Comparison of ENCODE assay signal across 21 mouse cellular contexts in the genomic region with DNA sequence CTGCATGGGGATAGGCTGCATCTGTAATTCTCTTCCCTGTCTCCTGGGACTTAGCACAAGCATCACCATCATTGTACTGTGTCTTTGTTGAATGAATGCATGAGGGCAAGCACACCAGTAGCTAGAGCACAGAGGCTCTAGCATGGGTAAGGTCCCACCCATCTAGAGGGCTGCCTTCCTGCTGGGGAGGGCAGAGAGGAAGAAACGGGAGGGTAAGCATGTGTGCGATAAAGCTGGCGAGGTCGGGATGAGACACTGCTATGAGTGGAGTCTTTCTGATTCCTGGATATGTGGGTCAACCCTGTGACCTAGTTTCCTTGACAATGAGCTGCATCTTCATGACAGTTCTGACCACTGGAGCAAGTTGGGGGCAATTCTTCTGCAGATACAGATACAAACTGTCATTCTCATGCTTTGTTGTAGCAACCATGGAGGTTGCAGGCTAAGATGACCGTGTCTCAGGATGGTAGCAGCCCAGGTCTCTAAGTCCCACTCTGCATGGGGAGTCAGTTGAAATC.
"Had no signal": no experiment of that assay in that cellular context is flagged by ENCODE, and none has a peak within 500 bp of the region (broad histone marks: within the 10 kb centered on the region; RNA-seq: fewer than 3 reads in every experiment).

No protein-coding gene starts in this region.

- H3K4me3 ChIP-seq: layer of hippocampus, adult 2 months; limb, embryonic 10.5 days; limb, embryonic 13.5 days; liver, embryonic 12.5 days; liver, embryonic 15.5 days; lung, embryonic 15.5 days; megakaryocyte, embryonic 14.5 days; midbrain, embryonic 10.5 days; myocyte; neural tube, embryonic 15.5 days; stomach, embryonic 15.5 days had no signal

- H3K4me2 ChIP-seq: limb, embryonic 13.5 days; liver, embryonic 12.5 days; liver, embryonic 15.5 days; lung, embryonic 15.5 days; neural tube, embryonic 15.5 days; stomach, embryonic 15.5 days had no signal

- H3K9ac ChIP-seq: limb, embryonic 13.5 days; liver, embryonic 12.5 days; liver, embryonic 15.5 days; lung, embryonic 15.5 days; neural tube, embryonic 15.5 days; stomach, embryonic 15.5 days had no signal

- ATAC-seq: intestine, postnatal 0 days; liver, embryonic 12.5 days had no signal

- H3K9me3 ChIP-seq: limb, embryonic 10.5 days; limb, embryonic 13.5 days; liver, embryonic 15.5 days; lung, embryonic 15.5 days; midbrain, embryonic 10.5 days; neural tube, embryonic 15.5 days; stomach, embryonic 15.5 days had no signal

- H3K4me1 ChIP-seq: limb, embryonic 10.5 days; limb, embryonic 13.5 days; liver, embryonic 12.5 days; liver, embryonic 15.5 days; lung, embryonic 15.5 days; stomach, embryonic 15.5 days had no signal

- H3K27me3 ChIP-seq: limb, embryonic 13.5 days; liver, embryonic 12.5 days; liver, embryonic 15.5 days; lung, embryonic 15.5 days; megakaryocyte, embryonic 14.5 days; neural tube, embryonic 15.5 days; stomach, embryonic 15.5 days had no signal

- H3K36me3 ChIP-seq: limb, embryonic 10.5 days; limb, embryonic 13.5 days; liver, embryonic 12.5 days; liver, embryonic 15.5 days; lung, embryonic 15.5 days; midbrain, embryonic 10.5 days; neural tube, embryonic 15.5 days; stomach, embryonic 15.5 days had no signal

- DNase-seq: kidney, adult 2 months; kidney, postnatal 25 days; layer of hippocampus, adult 9-11 months; liver; lung, adult 18-20 months; lung, postnatal 10 days; lung, postnatal 36 days; thymus, postnatal 25 days had no signal

- H3K27ac ChIP-seq: kidney, postnatal 0 days; layer of hippocampus, adult 2 months; limb, embryonic 10.5 days; limb, embryonic 13.5 days; liver, embryonic 12.5 days; liver, embryonic 15.5 days; lung, embryonic 15.5 days; midbrain, embryonic 10.5 days; neural tube, embryonic 15.5 days; stomach, embryonic 15.5 days had no signal
